Mouse (Mus musculus) megakaryocyte, embryonic 14.5 days (primary cell): ENCODE results near the gene Rps6ka5.

Experiments
- FLI1 ChIP-seq: IDR thresholded peaks from 2 replicates; pipeline ENCODE4 v1.6.1; 2012; ENCODE audit warnings: low read length, inconsistent platforms, mixed read lengths
- GATA1 ChIP-seq: IDR thresholded peaks from 3 replicates; pipeline ENCODE4 v1.6.1; 2012; ENCODE audit warnings: mixed read lengths, low read length, inconsistent platforms, borderline replicate concordance

- TF ChIP-seq GATA1, result no peak
- no peak for TF ChIP-seq FLI1
Observed at GRCm38 (mm10) chr12:100655972-100656371, 70.8 kb downstream of the Rps6ka5 start.
